Comparison of ENCODE assay signal across 10 mouse cellular contexts in the genomic region with DNA sequence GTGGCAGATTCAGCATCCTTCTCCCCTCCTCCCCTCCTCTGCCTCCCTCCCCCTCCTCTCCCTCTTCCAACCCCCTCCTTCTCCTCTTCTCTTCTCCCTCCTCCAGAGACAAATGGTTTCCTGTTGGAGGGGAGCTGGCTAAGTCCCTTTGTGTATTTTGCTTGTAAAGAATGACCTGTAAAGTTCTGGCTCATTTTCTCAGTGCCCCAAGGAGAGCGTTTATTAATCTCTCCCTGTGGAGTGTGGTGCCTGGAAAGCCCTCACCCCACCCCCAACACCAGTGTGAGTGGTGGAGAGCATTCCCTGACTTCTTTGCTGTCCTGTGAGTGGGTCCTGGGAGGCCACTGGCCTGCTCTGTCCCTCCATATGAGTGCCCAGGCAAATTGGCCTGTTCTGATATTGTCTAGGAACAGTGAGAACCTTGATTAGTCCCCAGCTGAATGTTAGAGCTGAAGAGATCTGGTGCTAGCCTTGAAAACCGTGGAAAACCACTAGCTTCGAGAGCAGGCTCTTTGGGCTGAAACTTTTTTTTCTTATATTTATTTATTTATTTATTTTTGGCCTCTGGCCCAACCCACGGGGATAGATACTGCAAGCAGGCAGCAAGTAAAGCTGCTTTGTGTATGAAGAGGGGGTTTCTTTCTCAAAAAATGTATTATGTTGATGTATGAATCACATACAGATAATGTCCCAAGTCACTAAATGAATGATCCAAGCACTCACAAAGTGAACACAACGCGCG.
DNase-seq lines count a peak whose midpoint lies in the region; ATAC-seq and TF ChIP-seq lines count a peak whose summit lies in the region.
"Had no signal": no experiment of that assay in that cellular context is flagged by ENCODE, and none has a peak within 500 bp of the region (broad histone marks: within the 10 kb centered on the region; RNA-seq: fewer than 3 reads in every experiment).

No protein-coding gene starts in this region.

- H3K27me3 ChIP-seq in heart, embryonic 11.5 days (ENCODE audit: control insufficient read depth, insufficient read depth, low read length) = no peaks in the 10 kb centered on the region
- H3K27me3 ChIP-seq in hindbrain, embryonic 12.5 days = no peaks in the 10 kb centered on the region
- H3K27me3 ChIP-seq in midbrain, embryonic 14.5 days (ENCODE audit: control insufficient read depth, insufficient read depth, low read length) = no peaks in the 10 kb centered on the region
- no peaks in the 10 kb centered on the region for H3K27me3 ChIP-seq in cerebellum, adult 2 months (ENCODE audit: control insufficient read depth, insufficient read depth, low read length)

- H3K4me3 ChIP-seq in heart, embryonic 11.5 days (ENCODE audit: low read depth, low read length) = no peak overlapping the region
- no peak overlapping the region for H3K4me3 ChIP-seq in hindbrain, embryonic 12.5 days
- no peak overlapping the region for H3K4me3 ChIP-seq in midbrain, embryonic 14.5 days (replicated peaks; ENCODE audit: low read depth, low read length)
- H3K4me3 ChIP-seq in cerebellum, adult 2 months (replicated peaks; ENCODE audit: insufficient read depth, low read depth, low read length) = no peak overlapping the region

- peaks cover 37% of the 10 kb centered on the region for H3K4me1 ChIP-seq in heart, embryonic 11.5 days (ENCODE audit: control insufficient read depth, insufficient read depth, low read length)
- H3K4me1 ChIP-seq in hindbrain, embryonic 12.5 days = peaks cover 18% of the 10 kb centered on the region
- H3K4me1 ChIP-seq in midbrain, embryonic 14.5 days (ENCODE audit: control insufficient read depth, insufficient read depth, low read length) = peaks cover 17% of the 10 kb centered on the region
- no peaks in the 10 kb centered on the region for H3K4me1 ChIP-seq in cerebellum, adult 2 months (ENCODE audit: control insufficient read depth, insufficient read depth, low read length)

- no peaks in the 10 kb centered on the region for H3K36me3 ChIP-seq in heart, embryonic 11.5 days (ENCODE audit: control insufficient read depth, insufficient read depth, low read length)
- no peaks in the 10 kb centered on the region for H3K36me3 ChIP-seq in hindbrain, embryonic 12.5 days
- H3K36me3 ChIP-seq in midbrain, embryonic 14.5 days (ENCODE audit: control insufficient read depth, insufficient read depth, low read length) = 0 out of 2 replicates have a peak, but pooled peaks cover 4% of the 10 kb centered on the region

- ATAC-seq in heart, embryonic 11.5 days (replicated peaks; ENCODE audit: insufficient number of reproducible peaks, low FRiP score, low TSS enrichment) = no peak
- 0 out of 2 replicates have a peak, but pooled peaks have one; percentile 8 for ATAC-seq in hindbrain, embryonic 12.5 days (ENCODE audit: low FRiP score)
- ATAC-seq in midbrain, embryonic 14.5 days (ENCODE audit: low FRiP score, low TSS enrichment) = no peak
- ATAC-seq: inflammation-experienced regulatory T-cells, adult 6 months had no signal

- 0 out of 2 replicates have a peak overlapping the region, but pooled peaks have one; percentile 24 for H3K9ac ChIP-seq in heart, embryonic 11.5 days (ENCODE audit: low read depth, low read length)
- no peak overlapping the region for H3K9ac ChIP-seq in hindbrain, embryonic 12.5 days
- H3K9ac ChIP-seq in midbrain, embryonic 14.5 days (replicated peaks; ENCODE audit: low read length) = no peak overlapping the region

- H3K27ac ChIP-seq in heart, embryonic 11.5 days (ENCODE audit: low read depth, low read length) = no peak overlapping the region
- peak overlapping the region; percentile 53; the same call in 1 of the 2 replicates for H3K27ac ChIP-seq in hindbrain, embryonic 12.5 days
- no peak overlapping the region for H3K27ac ChIP-seq in midbrain, embryonic 14.5 days (replicated peaks; ENCODE audit: low read depth, low read length)
- no peak overlapping the region for H3K27ac ChIP-seq in cerebellum, adult 2 months (ENCODE audit: insufficient read depth, low read length)

- H3K4me2 ChIP-seq in heart, embryonic 11.5 days = no peak overlapping the region
- no peak overlapping the region for H3K4me2 ChIP-seq in hindbrain, embryonic 12.5 days (replicated peaks)
- H3K4me2 ChIP-seq in midbrain, embryonic 14.5 days (ENCODE audit: low read length) = no peak overlapping the region

- TF ChIP-seq POLR2A in cerebellum, adult 2 months (IDR thresholded peaks at IDR 0.05; ENCODE audit: borderline replicate concordance, insufficient read depth, low read length) = no peak

- no peaks in the 10 kb centered on the region for H3K9me3 ChIP-seq in heart, embryonic 11.5 days (replicated peaks; ENCODE audit: control insufficient read depth, low read length)
- H3K9me3 ChIP-seq in hindbrain, embryonic 12.5 days (replicated peaks) = no peaks in the 10 kb centered on the region
- H3K9me3 ChIP-seq in midbrain, embryonic 14.5 days (ENCODE audit: control insufficient read depth, low read length) = no peaks in the 10 kb centered on the region

- WGBS in heart, embryonic 11.5 days (ENCODE audit: insufficient replicate concordance) = 60% methylated on average over 7 of the region's 7 CpGs
- WGBS in hindbrain, embryonic 12.5 days = 64% methylated on average over 7 of the region's 7 CpGs
- 58% methylated on average over 7 of the region's 7 CpGs for WGBS in midbrain, embryonic 14.5 days
- 60% methylated on average over 7 of the region's 7 CpGs for WGBS in cerebellum, adult 2 months

- no peak for DNase-seq in heart, adult 8-10 months (ENCODE audit: low spot score)
- peak; percentile 50 for DNase-seq in embryo, embryonic 10.5 days (ENCODE audit: low spot score)
- peak; percentile 39 for DNase-seq in midbrain, embryonic 14.5 days
- DNase-seq in layer of hippocampus, adult 11-12 months (ENCODE audit: low spot score) = no peak
- DNase-seq in gastrocnemius, postnatal 10 days = no peak
- DNase-seq in cerebellum, adult 2 months = no peak
- DNase-seq: lung, adult 2 months had no signal

- TF ChIP-seq CTCF in cerebellum, adult 2 months (IDR thresholded peaks at IDR 0.05; ENCODE audit: borderline replicate concordance, insufficient read depth, low read depth, low read length) = no peak

Comparison
In these comparisons a context has a peak if more than half of its experiments do, and no peak if none do; other contexts are left out.
1. DNase-seq: peak in embryo, embryonic 10.5 days (single experiment) and midbrain, embryonic 14.5 days (single experiment); none in heart, adult 8-10 months (single experiment), layer of hippocampus, adult 11-12 months (single experiment), gastrocnemius, postnatal 10 days (single experiment) and cerebellum, adult 2 months (0 of 2).